Mouse (Mus musculus) embryonic fibroblast, embryonic 13.5 days (primary cell): ENCODE measurements around the gene Olfr1362.

Experiments used
- CTCF ChIP-seq: IDR thresholded peaks from 2 replicates; pipeline ENCODE4 v1.5.1; 2011; ENCODE audit warnings: mild to moderate bottlenecking, control low read depth, low read length, moderate library complexity, borderline replicate concordance; ENCODE audit not compliant: insufficient read depth
- POLR2A ChIP-seq: IDR thresholded peaks from 2 replicates; pipeline ENCODE4 v1.6.1; 2011; ENCODE audit warnings: low read depth, mild to moderate bottlenecking, control low read depth, low read length, moderate library complexity

GRCm38 (mm10) chr13:21613922-21614321, at the start of gene Olfr1362:
- no peak for TF ChIP-seq CTCF
- no peak for TF ChIP-seq POLR2A
